Mouse (Mus musculus): Measurements from ENCODE around the gene Vcl.

The Vcl gene

GRCm38 (mm10) chr14:20928848-20929745 lies at the start of gene Vcl:
Gene Vcl, plus strand, starts transcription at chr14:20929398.
- peak; percentile 94 for DNase-seq

- no peak for DNase-seq
Observed at GRCm38 (mm10) chr14:20884691-20885090, 44.5 kb upstream of the Vcl start.

- peak; percentile 59 for DNase-seq
Observed at GRCm38 (mm10) chr14:20885091-20885888, 43.9 kb upstream of the Vcl start.

GRCm38 (mm10) chr14:20886266-20886665 lies 42.9 kb upstream of the Vcl start:
- peak; percentile 88 for DNase-seq

GRCm38 (mm10) chr14:20887541-20888085 lies 41.6 kb upstream of the Vcl start:
- DNase-seq, result no peak

- DNase-seq, result no peak
Observed at GRCm38 (mm10) chr14:20891941-20892402, 37.2 kb upstream of the Vcl start.

- no peak for DNase-seq
Observed at GRCm38 (mm10) chr14:20893815-20894214, 35.4 kb upstream of the Vcl start.

GRCm38 (mm10) chr14:20901267-20901666 lies 27.9 kb upstream of the Vcl start:
- no peak for DNase-seq

GRCm38 (mm10) chr14:20903137-20903536 lies 26.1 kb upstream of the Vcl start:
- DNase-seq, result no peak

GRCm38 (mm10) chr14:20911811-20912210 lies 17.4 kb upstream of the Vcl start:
- no peak for DNase-seq

GRCm38 (mm10) chr14:20914415-20914814 lies 14.8 kb upstream of the Vcl start:
- no peak for DNase-seq

GRCm38 (mm10) chr14:20916625-20917612 lies 12.3 kb upstream of the Vcl start:
- DNase-seq, result no peak

- DNase-seq, result no peak
Observed at GRCm38 (mm10) chr14:20924071-20924789, 5.0 kb upstream of the Vcl start.

- DNase-seq, result no peak
Observed at GRCm38 (mm10) chr14:20927470-20928307, 1.5 kb upstream of the Vcl start.

GRCm38 (mm10) chr14:20928308-20928685 lies 901 bp upstream of the Vcl start:
- peak; percentile 9 for DNase-seq

- DNase-seq, result no peak
Observed at GRCm38 (mm10) chr14:20929814-20930434, 726 bp downstream of the Vcl start.

- no peak for DNase-seq
Observed at GRCm38 (mm10) chr14:20930481-20931391, 1.5 kb downstream of the Vcl start.

GRCm38 (mm10) chr14:20938424-20938823 lies 9.2 kb downstream of the Vcl start:
- no peak for DNase-seq

GRCm38 (mm10) chr14:20938860-20939259 lies 9.7 kb downstream of the Vcl start:
- DNase-seq, result no peak

All from thymus, postnatal 14 days (tissue).